Mouse (Mus musculus): ENCODE data around the gene Kif1b.
A peak's percentile ranks its signal among the peaks of the same experiment; 100 is the strongest.
"Not testable (repeated sequence)": the region's sequence is repeated elsewhere in the genome, so short reads cannot be mapped to it uniquely, and the experiment has no call there.

The Kif1b gene

GRCm38 (mm10) chr4:149270541-149270940, 37.0 kb downstream of the Kif1b start:
- no peak for DNase-seq (ENCODE audit: low spot score in 2 of 2)

DNA sequence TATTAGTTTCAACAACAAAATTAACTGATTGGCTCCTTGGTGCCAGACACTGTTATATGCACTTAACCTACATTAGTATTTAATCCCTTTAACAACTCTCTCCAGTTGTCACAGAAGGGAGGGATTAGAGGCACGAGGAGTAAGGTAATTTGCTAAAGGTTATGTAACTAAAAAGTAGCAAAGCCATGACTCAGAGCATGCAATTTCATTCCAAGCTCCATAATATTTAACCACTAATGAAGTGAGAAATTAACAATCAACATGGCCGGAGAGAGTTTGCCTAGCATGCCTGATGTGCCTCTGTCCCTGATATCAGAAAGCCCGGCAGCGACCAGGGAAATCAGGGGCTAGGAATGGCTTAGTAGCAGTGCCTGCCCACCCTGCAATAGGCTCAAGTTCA, 38.5 kb downstream of the Kif1b start:
- no peak for DNase-seq (ENCODE audit: low spot score in 2 of 2)

- no peak for DNase-seq (ENCODE audit: low spot score in 2 of 2)
These were observed 42.6 kb downstream of the Kif1b start for GRCm38 (mm10) chr4:149264895-149265294.

GRCm38 (mm10) chr4:149263218-149263617, 44.3 kb downstream of the Kif1b start:
- no peak for DNase-seq (ENCODE audit: low spot score in 2 of 2)

DNA sequence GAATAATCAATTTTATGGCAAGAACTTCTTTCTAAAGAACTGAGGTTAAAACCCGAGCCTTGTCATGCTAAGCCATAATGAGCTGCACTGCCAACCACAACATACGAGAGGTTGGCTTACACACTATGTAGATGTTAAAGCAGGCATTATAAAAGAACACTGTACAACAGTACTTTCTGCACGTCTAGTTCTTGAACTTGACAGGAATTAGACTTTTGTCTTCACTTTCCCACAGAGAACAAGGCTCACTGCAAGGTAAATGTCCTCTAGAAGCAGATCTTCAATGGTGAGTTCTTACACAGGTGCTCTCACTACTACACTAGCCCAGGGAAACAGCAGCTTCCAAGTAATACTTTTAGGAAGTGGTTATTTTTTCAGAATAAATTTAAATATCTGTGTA, 46.0 kb downstream of the Kif1b start:
- DNase-seq (ENCODE audit: low spot score in 2 of 2): no peak

DNA sequence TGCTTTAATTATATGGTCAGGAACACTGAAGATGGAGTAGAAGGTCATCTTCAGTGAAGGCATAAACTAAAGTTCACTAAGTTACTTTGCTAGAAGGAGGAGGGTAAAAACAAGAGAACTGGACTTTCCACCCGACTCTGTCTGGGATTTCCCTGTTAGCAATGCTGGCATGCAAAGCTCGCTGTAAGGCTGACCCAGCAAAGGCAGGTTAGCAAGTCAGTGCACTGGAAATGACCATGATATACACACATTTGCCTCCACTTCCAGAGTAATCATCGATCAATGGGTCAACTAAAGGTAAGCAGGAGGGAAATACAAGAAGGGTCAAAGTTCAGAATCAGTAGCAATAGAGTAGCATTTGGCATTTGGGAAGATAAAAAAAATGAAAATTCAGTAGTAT, 46.6 kb downstream of the Kif1b start:
- DNase-seq (ENCODE audit: low spot score in 2 of 2): no peak

GRCm38 (mm10) chr4:149259391-149260094, 48.0 kb downstream of the Kif1b start:
- no peak for DNase-seq (ENCODE audit: low spot score in 2 of 2)

GRCm38 (mm10) chr4:149258926-149259325, 48.6 kb downstream of the Kif1b start:
- no peak for DNase-seq (ENCODE audit: low spot score in 2 of 2)

DNA sequence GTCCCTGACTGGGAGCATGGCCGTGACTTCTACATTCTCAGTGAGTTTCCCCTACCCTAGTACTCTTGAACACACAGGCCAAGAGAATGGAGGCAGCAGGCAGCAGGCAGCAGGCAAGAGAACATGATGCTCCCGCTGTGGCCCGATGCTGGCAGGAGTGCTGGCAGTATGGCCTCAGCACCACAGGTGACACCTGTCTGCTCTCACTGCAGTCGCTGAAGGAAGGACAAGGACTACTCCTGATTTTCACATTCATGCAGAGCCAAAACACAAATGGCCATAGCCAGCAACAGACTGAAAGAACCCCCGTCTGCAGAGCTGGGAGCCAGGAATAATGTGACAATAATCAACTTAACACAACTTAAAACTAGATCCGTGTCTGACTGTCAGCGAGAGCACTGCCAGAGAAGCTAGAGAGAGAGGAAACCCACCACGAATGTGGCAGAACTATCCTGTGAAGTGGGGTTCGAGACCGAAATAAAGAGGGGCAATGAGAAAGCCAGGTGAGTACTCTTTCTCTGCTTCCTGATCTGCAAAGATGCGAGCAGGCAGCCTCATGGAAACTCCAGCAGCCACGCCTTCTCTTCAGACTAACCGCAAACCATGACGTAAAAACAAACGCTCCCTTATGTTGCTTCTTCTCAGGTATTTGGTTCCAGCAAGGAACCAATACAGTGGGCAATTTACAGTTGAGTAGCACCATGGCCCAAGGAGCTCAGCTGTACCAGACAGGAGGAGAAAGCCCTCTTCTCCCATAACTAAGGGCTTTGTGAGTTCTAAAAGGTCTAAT, 50.8 kb downstream of the Kif1b start:
- DNase-seq (ENCODE audit: low spot score in 2 of 2): no peak

DNA sequence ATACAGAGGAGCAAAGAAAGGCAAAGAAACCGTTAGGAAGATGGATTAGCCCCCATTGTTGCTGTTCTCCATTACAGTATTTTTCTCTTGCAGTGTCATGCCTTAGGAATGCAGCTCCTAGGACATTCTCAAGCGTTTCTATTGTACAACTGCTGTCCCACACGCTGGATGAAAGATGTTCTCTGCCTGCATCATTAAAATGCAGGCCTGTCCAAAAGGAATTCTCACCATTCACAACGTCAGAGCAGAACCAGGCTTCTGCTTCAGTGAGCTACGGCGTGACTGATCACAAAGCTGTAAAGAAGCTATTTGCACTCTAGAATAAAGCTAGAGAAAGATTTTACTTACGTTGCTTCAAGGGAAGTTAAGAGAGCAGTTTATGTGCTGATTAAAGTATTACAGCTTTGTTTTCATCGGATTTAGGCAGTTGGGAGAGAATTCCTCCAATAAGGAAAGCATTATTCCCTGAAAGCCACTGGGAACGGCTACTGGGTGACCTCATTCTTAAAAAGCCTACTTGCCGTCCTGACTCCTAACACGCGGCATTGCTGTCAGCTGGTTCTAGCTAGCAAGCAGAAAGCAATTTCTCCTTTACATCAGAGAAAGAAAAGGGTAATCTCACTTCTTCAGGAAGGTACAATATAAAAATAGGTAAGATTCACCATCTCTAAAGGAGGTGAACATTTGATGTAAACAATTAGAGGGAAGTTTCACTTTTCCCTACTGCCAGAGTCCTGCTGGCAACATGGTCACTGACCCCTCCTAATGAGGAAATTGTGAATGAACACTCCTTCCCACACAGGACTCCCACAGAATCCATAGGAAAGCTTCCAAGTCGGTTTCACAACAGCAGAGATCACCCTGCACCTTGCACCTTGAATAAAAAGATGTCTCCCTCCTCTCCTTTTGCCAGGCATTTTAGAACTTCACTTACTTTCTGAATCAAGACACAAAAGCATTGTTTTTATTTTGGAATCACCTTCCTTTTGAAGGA, 51.9 kb downstream of the Kif1b start:
- no peak for DNase-seq (ENCODE audit: low spot score in 2 of 2)

DNA sequence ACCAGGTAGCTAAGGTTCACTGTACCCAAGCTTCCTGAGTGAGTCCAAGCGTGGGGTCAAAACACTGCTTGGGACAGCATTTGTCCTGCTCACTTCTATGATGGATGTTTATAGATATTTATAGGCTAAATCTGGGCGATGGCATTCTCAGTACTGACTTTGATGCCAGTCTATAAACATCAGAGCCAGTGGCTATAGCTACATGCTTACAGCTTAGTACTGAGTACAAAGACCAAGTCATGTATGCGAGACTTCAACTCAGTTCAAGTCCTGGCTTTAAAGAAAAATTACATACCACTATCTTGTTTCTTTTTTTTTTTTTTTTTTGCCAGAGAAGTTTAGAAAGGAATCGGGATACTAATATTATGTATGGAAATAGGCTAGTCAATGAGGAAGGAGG, 52.7 kb downstream of the Kif1b start:
- DNase-seq (ENCODE audit: low spot score in 2 of 2): no peak

DNA sequence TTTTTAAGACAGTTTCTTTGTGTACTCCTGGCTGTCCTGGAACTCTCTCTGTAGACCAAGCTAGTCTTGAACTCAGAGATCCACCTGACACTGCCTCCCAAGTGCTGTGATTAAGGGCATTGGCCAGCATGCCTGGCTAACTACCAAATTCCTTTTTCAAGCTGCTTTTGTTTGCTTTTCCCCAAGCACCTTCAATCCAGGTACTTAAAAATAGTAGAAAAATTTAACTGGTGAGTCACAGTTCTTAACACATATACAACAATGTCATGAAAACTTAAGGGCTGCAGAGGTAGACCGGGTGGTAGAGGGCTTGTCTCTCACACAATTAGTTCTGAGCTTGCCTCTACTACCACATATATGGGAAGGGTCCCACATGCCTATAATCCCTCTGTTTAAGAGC, 58.2 kb downstream of the Kif1b start:
- no peak for DNase-seq (ENCODE audit: low spot score in 2 of 2)

GRCm38 (mm10) chr4:149247772-149248171, 59.7 kb downstream of the Kif1b start:
- no peak for DNase-seq (ENCODE audit: low spot score in 2 of 2)

- peak in 1 of 2 experiments; percentile 14 for DNase-seq (ENCODE audit: low spot score in 2 of 2)
These were observed 60.3 kb downstream of the Kif1b start for GRCm38 (mm10) chr4:149247156-149247633.

DNA sequence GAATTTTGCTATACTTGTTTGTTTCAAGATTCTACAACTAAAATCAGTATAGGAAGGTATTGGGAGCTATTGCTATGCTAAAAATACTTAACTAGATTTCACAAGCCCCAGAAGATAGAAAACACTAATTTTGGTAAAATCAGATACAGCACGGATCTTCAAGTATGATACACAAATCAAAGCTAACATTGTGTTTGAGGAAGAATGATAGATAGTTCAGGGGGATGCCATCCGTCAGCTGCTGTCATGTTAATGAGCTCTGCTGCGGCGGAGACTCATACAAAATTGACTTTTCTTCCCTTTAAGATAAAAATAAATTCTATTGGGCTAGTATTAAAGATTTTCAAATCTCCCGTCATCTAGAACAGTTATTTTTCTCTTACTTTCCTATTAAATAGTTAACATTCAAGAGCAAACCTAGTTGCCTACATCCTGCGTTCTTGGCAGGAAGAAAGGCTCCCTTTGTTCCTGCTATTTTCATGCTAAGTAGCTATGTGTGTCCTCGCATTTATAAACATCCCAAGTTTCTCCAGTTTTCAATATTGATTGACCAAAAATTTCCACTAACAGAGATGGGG, 60.8 kb downstream of the Kif1b start:
- no peak for DNase-seq (ENCODE audit: low spot score in 2 of 2)

GRCm38 (mm10) chr4:149237011-149237410, 70.5 kb downstream of the Kif1b start:
- DNase-seq (ENCODE audit: low spot score in 2 of 2): no peak

- no peak for DNase-seq (ENCODE audit: low spot score in 2 of 2)
These were observed 73.6 kb downstream of the Kif1b start for GRCm38 (mm10) chr4:149233938-149234337.

DNA sequence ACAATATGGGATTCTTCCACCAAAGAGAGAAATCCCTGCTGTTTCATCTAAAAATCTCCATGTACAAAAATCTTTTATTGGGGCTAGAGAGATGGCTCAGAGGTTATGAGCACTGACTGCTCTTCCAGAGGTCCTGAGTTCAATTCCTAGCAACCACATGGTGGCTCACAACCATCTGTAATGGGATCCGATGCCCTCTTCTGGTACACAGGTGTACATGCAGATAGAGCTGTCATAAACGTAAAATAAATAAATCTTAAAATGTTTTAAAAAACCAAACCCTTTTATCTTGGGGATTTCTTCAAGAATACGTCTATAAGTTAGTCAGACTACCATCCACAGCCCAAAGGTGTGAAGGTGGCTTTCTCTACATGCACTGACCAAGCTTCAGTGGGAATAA, 78.8 kb downstream of the Kif1b start:
- DNase-seq (ENCODE audit: low spot score in 2 of 2): not testable (repeated sequence)

- DNase-seq (ENCODE audit: low spot score in 2 of 2): no peak
These were observed 79.2 kb downstream of the Kif1b start for GRCm38 (mm10) chr4:149228256-149228655.

GRCm38 (mm10) chr4:149226311-149226710, 81.2 kb downstream of the Kif1b start:
- no peak for DNase-seq (ENCODE audit: low spot score in 2 of 2)

DNA sequence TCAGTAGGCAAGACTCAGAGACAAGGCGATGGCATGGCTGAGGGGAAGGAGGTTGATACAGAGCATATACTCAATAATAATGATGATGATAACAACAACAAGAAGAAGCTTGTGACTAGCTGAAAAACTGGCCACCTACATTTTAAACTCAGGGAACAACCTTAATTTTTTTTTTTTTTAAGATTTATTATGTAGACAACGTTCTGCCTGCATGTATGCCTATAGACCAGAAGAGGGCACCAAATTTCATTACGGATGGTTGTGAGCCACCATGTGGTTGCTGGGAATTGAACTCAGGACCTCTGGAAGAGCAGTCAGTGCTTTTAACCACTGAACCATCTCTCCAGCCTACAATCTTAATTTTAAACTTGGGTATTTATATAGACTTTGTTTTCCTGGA, 84.0 kb downstream of the Kif1b start:
- no peak for DNase-seq (ENCODE audit: low spot score in 2 of 2)

Data from cerebellum, postnatal 4 days (tissue).